Mouse (Mus musculus): ENCODE data around the gene Emc1.
"Not testable (repeated sequence)": the region's sequence is repeated elsewhere in the genome, so short reads cannot be mapped to it uniquely, and the experiment has no call there.

Emc1 gene

GRCm38 (mm10) chr4:139360761-139361548 is 8.6 kb downstream of the Emc1 start:
- DNase-seq, result no peak

GRCm38 (mm10) chr4:139367336-139367735 is 14.9 kb downstream of the Emc1 start:
- DNase-seq, result no peak

GRCm38 (mm10) chr4:139368038-139368437 is 15.7 kb downstream of the Emc1 start:
- DNase-seq, result no peak

GRCm38 (mm10) chr4:139373130-139373529 is 20.7 kb downstream of the Emc1 start:
- no peak for DNase-seq

GRCm38 (mm10) chr4:139373531-139373930 is 21.1 kb downstream of the Emc1 start:
- no peak for DNase-seq

- peak; percentile 11 to 16 for DNase-seq
Measured at GRCm38 (mm10) chr4:139379719-139380118, 27.3 kb downstream of the Emc1 start.

- DNase-seq, result peak; percentile 100
Measured at GRCm38 (mm10) chr4:139380207-139380748, 27.9 kb downstream of the Emc1 start.

- no peak for DNase-seq
Measured at GRCm38 (mm10) chr4:139380775-139381451, 28.5 kb downstream of the Emc1 start.

GRCm38 (mm10) chr4:139381452-139381845 is 29.1 kb downstream of the Emc1 start:
- DNase-seq, result no peak

- DNase-seq, result no peak
Measured at GRCm38 (mm10) chr4:139382231-139382630, 29.8 kb downstream of the Emc1 start.

GRCm38 (mm10) chr4:139385841-139386240 is 33.5 kb downstream of the Emc1 start:
- not testable (repeated sequence) for DNase-seq

GRCm38 (mm10) chr4:139386869-139387319 is 34.5 kb downstream of the Emc1 start:
- DNase-seq, result no peak

- no peak for DNase-seq
Measured at GRCm38 (mm10) chr4:139389557-139389956, 37.2 kb downstream of the Emc1 start.

GRCm38 (mm10) chr4:139395431-139395830 is 43.0 kb downstream of the Emc1 start:
- DNase-seq, result no peak

GRCm38 (mm10) chr4:139400487-139400886 is 48.1 kb downstream of the Emc1 start:
- no peak for DNase-seq

- DNase-seq, result no peak
Measured at GRCm38 (mm10) chr4:139403214-139403613, 50.8 kb downstream of the Emc1 start.

- no peak for DNase-seq
Measured at GRCm38 (mm10) chr4:139411351-139411750, 59.0 kb downstream of the Emc1 start.

GRCm38 (mm10) chr4:139417868-139418267 is 65.5 kb downstream of the Emc1 start:
- no peak for DNase-seq

GRCm38 (mm10) chr4:139421621-139422020 is 69.2 kb downstream of the Emc1 start:
- DNase-seq, result no peak

GRCm38 (mm10) chr4:139422409-139422808 is 70.0 kb downstream of the Emc1 start:
- no peak for DNase-seq

- DNase-seq, result no peak
Measured at GRCm38 (mm10) chr4:139423270-139423669, 70.9 kb downstream of the Emc1 start.
